Mouse (Mus musculus) limb, embryonic 11.5 days (tissue): ENCODE data around the gene Fnip2. TPM values are rescaled to one million over a fixed set of nuclear protein-coding genes. Genes with fewer than 3 reads are reported as not detected.

Source experiments
- ATAC-seq: fragments of 200-750 bp; cut with Nextera tagmentation; 2 replicates; pipeline ENCODE4 v1.8.0; 2017; ENCODE audit warnings: low read depth; ENCODE audit not compliant: insufficient number of reproducible peaks, low FRiP score, low TSS enrichment
- DNase-seq: peaks from one replicate; pipeline ENCODE4 v3.0.0-alpha.2; 2015; ENCODE audit warnings: low spot score
- H3K27ac ChIP-seq: fragments of 300-500 bp; sonication (generic); replicated peaks from 2 replicates; pipeline ENCODE4 v1.5.1; 2014; ENCODE audit warnings: low read depth, mild to moderate bottlenecking, low read length
- H3K27me3 ChIP-seq: fragments of 300-500 bp; sonication (generic); 2 replicates; pipeline ENCODE4 v1.6.1; 2014; ENCODE audit warnings: mild to moderate bottlenecking, low read length, mixed read lengths; ENCODE audit not compliant: control insufficient read depth, insufficient read depth
- H3K36me3 ChIP-seq: fragments of 300-500 bp; sonication (generic); 2 replicates; pipeline ENCODE4 v1.6.1; 2014; ENCODE audit warnings: mild to moderate bottlenecking, low read length, moderate library complexity, mixed read lengths; ENCODE audit not compliant: control insufficient read depth, insufficient read depth
- H3K4me1 ChIP-seq: fragments of 300-500 bp; sonication (generic); 2 replicates; pipeline ENCODE4 v1.6.1; 2014; ENCODE audit warnings: low read length, mixed read lengths; ENCODE audit not compliant: control insufficient read depth, insufficient read depth
- H3K4me2 ChIP-seq: fragments of 300-500 bp; sonication (generic); 2 replicates; pipeline ENCODE4 v1.6.1; 2014; ENCODE audit warnings: low read depth, mild to moderate bottlenecking, moderate library complexity; ENCODE audit not compliant: severe bottlenecking
- H3K4me3 ChIP-seq: fragments of 300-500 bp; sonication (generic); 2 replicates; pipeline ENCODE4 v1.5.1; 2014; ENCODE audit warnings: low read depth, low read length
- H3K9ac ChIP-seq: fragments of 300-500 bp; sonication (generic); 2 replicates; pipeline ENCODE4 v1.6.1; 2014; ENCODE audit warnings: mild to moderate bottlenecking, low read length
- H3K9me3 ChIP-seq: fragments of 300-500 bp; sonication (generic); 2 replicates; pipeline ENCODE4 v1.6.1; 2016; ENCODE audit warnings: low read length; ENCODE audit not compliant: control insufficient read depth
- WGBS: fragments of 180-500 bp; shearing (Covaris S2); extraction: QIAGEN DNeasy Blood & Tissue Kit; methylation state at CpG from one replicate; pipeline ENCODE4 v1.1.7; 2014; 5-methylcytosine and 5-hydroxymethylcytosine counted together
- polyA plus RNA-seq: library from polyadenylated mRNA; unstranded; fragments of >200 nt; fragmentation: Nextera tagmentation; extraction: Ambion mirVana; gene quantifications from 2 replicates; pipeline ENCODE4 v1.2.1, GENCODE M21; 2014

Fnip2 gene
- polyA plus RNA-seq, 1 experiment from 2014 or later, result 5.1 TPM

- Histone ChIP-seq H3K27ac (no peak overlapping the region), H3K27me3 (no peaks in the 10 kb centered on the region), H3K4me3 (no peak overlapping the region), H3K9ac (no peak overlapping the region), H3K36me3 (0 out of 2 replicates have a peak, but pooled peaks cover 4% of the 10 kb centered on the region), H3K4me2 (no peak overlapping the region), H3K9me3 (no peaks in the 10 kb centered on the region), H3K4me1 (no peaks in the 10 kb centered on the region)
- ATAC-seq, result no peak
- DNase-seq, result no peak
- 83% methylated on average over 3 of the region's 3 CpGs for WGBS
These were observed 76.0 kb downstream of the Fnip2 start for GRCm38 (mm10) chr3:79491614-79492013.

GRCm38 (mm10) chr3:79490102-79490501 lies 77.5 kb downstream of the Fnip2 start:
- no peak overlapping the region for H3K27ac ChIP-seq
- 0 out of 2 replicates have a peak, but pooled peaks cover 4% of the 10 kb centered on the region for H3K36me3 ChIP-seq
- H3K9me3 ChIP-seq, result no peaks in the 10 kb centered on the region
- H3K4me1 ChIP-seq, result no peaks in the 10 kb centered on the region
- no peak overlapping the region for H3K9ac ChIP-seq
- ATAC-seq (no peak), DNase-seq (no peak)
- 92% methylated on average over 5 of the region's 5 CpGs for WGBS
- no peak overlapping the region for H3K4me3 ChIP-seq
- H3K27me3 ChIP-seq, result no peaks in the 10 kb centered on the region
- H3K4me2 ChIP-seq, result no peak overlapping the region

DNA sequence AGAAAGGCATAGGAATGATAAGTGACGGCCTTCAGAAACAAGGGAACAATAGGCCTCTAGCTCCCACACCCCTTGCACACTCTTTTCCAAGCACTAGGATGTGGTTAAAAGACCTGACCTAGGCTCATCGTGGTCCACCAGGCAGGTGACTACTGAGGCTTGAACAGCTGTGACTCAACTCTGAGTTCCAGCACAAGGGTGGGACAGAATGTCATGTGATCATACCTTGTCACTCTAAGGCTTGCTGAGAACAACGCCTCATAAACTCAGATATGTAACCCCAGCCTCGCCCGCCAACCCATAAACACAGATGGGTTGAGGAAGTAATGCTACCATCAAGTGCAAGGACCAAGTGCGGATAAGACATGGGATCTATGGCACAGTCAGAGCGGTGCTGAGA lies 79.6 kb downstream of the Fnip2 start:
- no peak overlapping the region for H3K4me3 ChIP-seq
- no peaks in the 10 kb centered on the region for H3K4me1 ChIP-seq
- no peak overlapping the region for H3K9ac ChIP-seq
- no peak overlapping the region for H3K27ac ChIP-seq
- H3K36me3 ChIP-seq, result peaks cover 7% of the 10 kb centered on the region; the same call in 1 of the 2 replicates
- DNase-seq (no peak), ATAC-seq (no peak)
- H3K4me2 ChIP-seq, result no peak overlapping the region
- no peaks in the 10 kb centered on the region for H3K27me3 ChIP-seq
- H3K9me3 ChIP-seq, result no peaks in the 10 kb centered on the region; the same call in 1 of the 2 replicates
- WGBS, result 97% methylated on average over 7 of the region's 7 CpGs

GRCm38 (mm10) chr3:79484286-79485063 lies 83.1 kb downstream of the Fnip2 start:
- WGBS, result 87% methylated on average over 16 of the region's 16 CpGs
- no peak overlapping the region for H3K9ac ChIP-seq
- H3K4me3 ChIP-seq, result no peak overlapping the region
- DNase-seq (no peak), ATAC-seq (no peak)
- H3K27ac ChIP-seq, result no peak overlapping the region
- no peaks in the 10 kb centered on the region for H3K4me1 ChIP-seq
- H3K9me3 ChIP-seq, result no peaks in the 10 kb centered on the region; the same call in 1 of the 2 replicates
- no peak overlapping the region for H3K4me2 ChIP-seq
- H3K27me3 ChIP-seq, result no peaks in the 10 kb centered on the region
- H3K36me3 ChIP-seq, result peaks cover 7% of the 10 kb centered on the region; the same call in 1 of the 2 replicates

DNA sequence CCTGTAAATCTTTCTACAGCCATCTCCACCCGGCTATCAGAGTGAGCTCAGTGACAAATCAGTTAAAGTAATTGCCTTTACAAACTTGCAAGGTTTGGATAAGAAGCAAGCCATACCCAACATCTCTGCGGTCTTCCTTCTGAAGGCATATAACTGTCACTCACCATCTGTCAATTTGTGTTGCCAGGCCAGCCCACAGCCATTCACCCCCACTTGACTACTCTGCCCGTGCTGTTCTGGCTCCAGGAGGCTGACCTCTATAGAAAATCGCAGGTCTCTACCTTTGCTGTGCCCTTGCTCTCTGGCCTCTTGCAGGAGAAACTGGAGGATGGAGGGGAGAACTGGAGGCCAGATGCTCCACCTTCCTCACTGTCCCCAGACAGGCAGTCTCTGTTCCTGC lies 88.7 kb downstream of the Fnip2 start:
- WGBS, result 66% methylated on average over 4 of the region's 4 CpGs

GRCm38 (mm10) chr3:79478400-79478799 lies 89.2 kb downstream of the Fnip2 start:
- H3K9me3 ChIP-seq, result no peaks in the 10 kb centered on the region; the same call in 1 of the 2 replicates
- no peaks in the 10 kb centered on the region for H3K27me3 ChIP-seq
- H3K36me3 ChIP-seq, result no peaks in the 10 kb centered on the region
- 81% methylated on average over 8 of the region's 8 CpGs for WGBS
- no peak for DNase-seq
- no peak overlapping the region for H3K9ac ChIP-seq
- H3K27ac ChIP-seq, result no peak overlapping the region
- no peaks in the 10 kb centered on the region for H3K4me1 ChIP-seq
- no peak for ATAC-seq
- H3K4me2 ChIP-seq, result no peak overlapping the region
- no peak overlapping the region for H3K4me3 ChIP-seq

More for the DNA sequence above, 88.7 kb downstream of the Fnip2 start:
- no peaks in the 10 kb centered on the region; the same call in 1 of the 2 replicates for H3K9me3 ChIP-seq
- H3K27me3 ChIP-seq, result no peaks in the 10 kb centered on the region
- H3K27ac ChIP-seq, result no peak overlapping the region
- H3K9ac ChIP-seq, result no peak overlapping the region; the same call in 1 of the 2 replicates
- ATAC-seq (no peak), DNase-seq (no peak)
- H3K4me2 ChIP-seq, result no peak overlapping the region
- no peaks in the 10 kb centered on the region for H3K36me3 ChIP-seq
- H3K4me3 ChIP-seq, result no peak overlapping the region
- no peaks in the 10 kb centered on the region for H3K4me1 ChIP-seq

DNA sequence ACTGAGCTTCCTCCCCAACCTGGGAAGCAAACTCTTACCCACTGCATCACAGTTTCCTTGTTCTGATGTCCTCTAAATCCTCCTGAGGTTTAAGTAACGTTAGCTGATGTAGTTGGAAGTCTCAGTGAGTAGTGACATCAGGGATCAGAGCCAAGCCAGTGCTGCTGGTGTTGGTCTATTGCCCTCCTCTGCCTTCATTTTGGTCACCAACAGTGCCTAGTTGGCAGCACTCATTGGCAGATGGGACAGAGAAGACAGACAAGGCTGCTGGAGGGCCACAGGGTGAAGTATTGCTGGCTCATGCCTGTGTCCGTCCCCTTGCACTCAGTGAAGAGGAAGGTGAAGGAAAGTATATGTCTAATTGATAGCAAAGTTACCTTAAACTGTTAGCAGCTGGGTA lies 91.6 kb downstream of the Fnip2 start:
- no peak overlapping the region for H3K4me2 ChIP-seq
- no peaks in the 10 kb centered on the region for H3K4me1 ChIP-seq
- no peak overlapping the region for H3K27ac ChIP-seq
- H3K4me3 ChIP-seq, result no peak overlapping the region
- WGBS, result 92% methylated on average over 2 of the region's 2 CpGs
- no peak overlapping the region for H3K9ac ChIP-seq
- DNase-seq (no peak), ATAC-seq (no peak)
- H3K27me3 ChIP-seq, result no peaks in the 10 kb centered on the region
- H3K36me3 ChIP-seq, result no peaks in the 10 kb centered on the region
- H3K9me3 ChIP-seq, result no peaks in the 10 kb centered on the region

- WGBS, result 78% methylated on average over 4 of the region's 4 CpGs
- ATAC-seq, result no peak
- H3K4me1 ChIP-seq, result no peaks in the 10 kb centered on the region
- H3K4me2 ChIP-seq, result no peak overlapping the region
- H3K9me3 ChIP-seq, result no peaks in the 10 kb centered on the region
- H3K4me3 ChIP-seq, result no peak overlapping the region
- no peak for DNase-seq
- no peaks in the 10 kb centered on the region for H3K27me3 ChIP-seq
- H3K9ac ChIP-seq, result no peak overlapping the region
- H3K27ac ChIP-seq, result no peak overlapping the region
- no peaks in the 10 kb centered on the region for H3K36me3 ChIP-seq
These were observed 92.7 kb downstream of the Fnip2 start for GRCm38 (mm10) chr3:79474911-79475310.
